Mouse (Mus musculus) cortical plate, adult 2 months (tissue): Measurements from ENCODE around the gene Tnfaip8l2.

ENCODE experiments used
- CTCF ChIP-seq: fragments of 200-500 bp; IDR thresholded peaks from 2 replicates; pipeline ENCODE4 v1.5.1; 2011; ENCODE audit warnings: mild to moderate bottlenecking, control low read depth, low read length; ENCODE audit not compliant: insufficient read depth; ENCODE audit errors: extremely low read depth
- POLR2A ChIP-seq: fragments of 200-500 bp; IDR thresholded peaks from 2 replicates; pipeline ENCODE4 v1.6.1; 2011; ENCODE audit warnings: mild to moderate bottlenecking, low read length, control low read depth; ENCODE audit not compliant: insufficient read depth; ENCODE audit errors: extremely low read depth

GRCm38 (mm10) chr3:95176500-95176899 is 34.3 kb upstream of the Tnfaip8l2 start:
- TF ChIP-seq POLR2A (no peak), CTCF (no peak)
